Mouse (Mus musculus) E14TG2a.4 (cell line): ENCODE results near the gene Trpm2.

Experiments used
- CTCF ChIP-seq: conservative IDR thresholded peaks from 2 replicates; pipeline ENCODE4 v1.5.1; 2014; ENCODE audit warnings: low read length
- POU5F1 ChIP-seq: IDR thresholded peaks from 2 replicates; pipeline ENCODE4 v1.6.1; 2014; ENCODE audit warnings: low read length, borderline replicate concordance

DNA sequence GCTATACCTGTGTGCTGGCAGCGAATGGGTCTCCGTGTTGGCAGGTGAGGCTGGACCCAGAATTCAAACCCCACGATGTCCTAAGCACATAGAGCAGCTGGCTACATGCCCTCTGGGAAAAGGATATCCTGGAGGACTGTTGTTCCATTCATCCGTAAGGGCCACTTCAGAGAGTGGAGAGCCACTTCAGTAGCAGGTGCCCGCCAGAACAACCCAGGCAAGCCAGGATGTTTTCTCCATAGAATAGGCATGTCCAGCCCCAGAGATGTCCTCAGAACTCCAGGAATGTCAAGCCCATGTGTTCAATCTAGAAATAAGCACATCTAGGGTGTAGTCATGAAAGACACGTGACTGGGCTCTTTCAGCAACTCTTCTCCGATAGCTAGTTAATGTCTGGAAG lies 100.7 kb downstream of the Trpm2 start:
- no peak for TF ChIP-seq CTCF
- no peak for TF ChIP-seq POU5F1
